Mouse (Mus musculus) heart, adult 11 months (tissue): Measurements from ENCODE around the gene Gm5460.

Source experiments
- DNase-seq: peaks from one replicate; pipeline ENCODE4 v3.0.0; 2022

Gene Gm5460

DNA sequence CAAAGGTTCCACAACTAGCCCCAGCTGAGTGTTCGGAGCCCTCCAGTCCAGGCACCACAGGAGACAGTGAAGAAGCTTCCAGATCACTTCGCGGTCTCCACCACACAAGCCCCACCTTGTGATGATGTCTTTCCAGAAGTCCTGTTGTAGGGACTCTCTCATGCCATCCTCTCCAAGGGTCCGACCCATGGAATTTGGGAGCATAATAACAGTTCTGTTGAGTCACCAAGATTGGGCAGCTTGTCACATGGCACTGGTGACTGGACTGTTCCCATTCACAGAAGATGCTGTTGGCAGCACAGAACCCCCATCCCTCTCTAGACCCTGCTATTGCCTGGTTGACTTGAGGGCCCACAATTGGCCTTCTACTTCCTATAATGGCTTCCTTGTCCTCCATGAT lies at the start of gene Gm5460:
Gene Gm5460, plus strand, starts transcription at position 378 of the 400 bp plus-strand sequence.
- peak; percentile 68 for DNase-seq

GRCm38 (mm10) chr14:33972679-33973078 lies 43.9 kb upstream of the Gm5460 start:
- no peak for DNase-seq

- peak; percentile 42 for DNase-seq
These were observed 41.8 kb upstream of the Gm5460 start for GRCm38 (mm10) chr14:33974752-33975151.

- DNase-seq = peak; percentile 58
These were observed 38.8 kb upstream of the Gm5460 start for GRCm38 (mm10) chr14:33977748-33978147.

- DNase-seq = peak; percentile 80
These were observed 37.9 kb upstream of the Gm5460 start, which contains the start of gene Zfp488 for GRCm38 (mm10) chr14:33978604-33979059. Zfp488 (minus strand) TSS chr14:33978764.

GRCm38 (mm10) chr14:33989201-33989600 lies 27.4 kb upstream of the Gm5460 start:
- DNase-seq = peak; percentile 28

GRCm38 (mm10) chr14:33991971-33992370 lies 24.6 kb upstream of the Gm5460 start:
- DNase-seq = peak; percentile 61

GRCm38 (mm10) chr14:33993051-33993450 lies 23.5 kb upstream of the Gm5460 start:
- peak; percentile 58 for DNase-seq

- peak; percentile 88 for DNase-seq
These were observed 22.9 kb upstream of the Gm5460 start for GRCm38 (mm10) chr14:33993521-33994289.

DNA sequence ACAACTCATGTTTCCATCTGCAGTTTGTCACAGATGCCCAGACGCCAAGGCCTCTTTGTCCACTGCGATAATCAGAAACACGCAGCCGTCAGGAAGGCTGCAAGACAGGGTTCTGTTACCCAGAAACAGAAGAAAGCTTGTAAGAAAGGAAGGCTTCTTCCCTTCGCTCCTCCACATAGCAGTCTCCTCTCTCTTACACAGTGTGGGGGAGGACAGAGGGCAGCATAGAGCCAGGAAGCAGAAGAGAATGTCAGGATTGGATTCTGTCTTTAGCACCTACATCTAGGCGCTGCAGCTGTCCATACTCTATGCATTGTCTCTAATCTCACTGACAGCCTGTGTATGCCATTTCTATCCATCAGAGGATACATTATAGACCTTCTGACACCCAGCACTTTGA lies 19.1 kb upstream of the Gm5460 start:
- DNase-seq = peak; percentile 55

DNA sequence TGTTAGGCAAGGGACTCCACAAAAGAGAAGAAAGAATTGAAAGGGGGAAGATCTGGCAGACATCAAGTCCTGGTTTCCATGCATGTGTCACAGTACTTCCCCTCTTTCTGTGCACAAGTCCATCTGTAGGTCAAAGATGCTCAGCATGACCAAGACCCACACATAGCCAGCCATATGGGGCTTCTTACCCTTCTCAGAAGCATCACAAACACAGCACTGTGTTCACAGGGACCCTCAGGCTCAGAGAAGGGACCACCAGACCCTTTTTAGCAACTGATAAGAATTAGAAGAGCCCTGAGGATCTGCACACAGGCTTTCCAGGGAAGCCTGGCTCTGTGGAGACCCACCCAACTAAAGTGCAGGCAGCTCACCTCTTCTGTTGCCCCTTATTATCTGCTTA lies 16.5 kb upstream of the Gm5460 start:
- DNase-seq = peak; percentile 60

DNA sequence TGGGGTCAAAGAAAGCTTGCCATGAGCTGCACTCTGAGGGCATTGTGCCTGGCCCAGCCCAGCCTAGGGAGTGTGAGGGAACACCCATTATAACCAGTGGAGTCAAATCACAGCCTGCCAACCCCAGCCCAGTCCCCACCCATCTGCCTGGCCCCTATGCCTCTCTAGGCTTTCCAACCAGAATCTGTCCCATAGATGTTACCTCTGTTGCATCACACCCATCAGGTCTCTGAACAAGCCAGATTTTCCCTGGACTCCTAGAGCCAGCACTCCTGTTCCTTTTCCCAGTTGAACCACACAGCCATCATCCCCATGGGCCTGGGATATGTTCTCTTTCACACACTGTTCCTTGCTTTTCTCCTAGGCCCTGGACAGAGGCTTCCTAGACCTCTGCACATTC lies 15.1 kb upstream of the Gm5460 start:
- peak; percentile 65 for DNase-seq

- peak; percentile 65 for DNase-seq
These were observed 14.2 kb upstream of the Gm5460 start for GRCm38 (mm10) chr14:34002358-34002757.

DNA sequence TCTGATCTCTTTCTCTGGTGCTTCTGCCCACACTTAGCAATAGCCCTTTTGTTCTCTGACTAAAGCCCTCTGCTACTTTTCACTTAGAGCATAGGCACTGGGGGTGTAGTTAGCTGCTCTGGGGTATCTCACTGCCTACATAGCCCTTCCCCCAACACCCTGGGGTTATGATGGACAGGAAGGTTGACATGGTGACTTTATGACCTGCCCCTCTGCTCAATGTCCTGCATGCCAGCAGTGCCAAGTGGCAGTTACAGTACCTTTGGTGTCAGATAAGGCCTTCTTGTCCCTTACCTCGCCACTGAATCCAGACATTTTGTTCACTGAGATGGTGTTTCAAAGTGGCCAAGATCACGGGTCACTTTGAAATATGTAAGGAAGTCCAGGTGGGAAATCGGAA lies 1.5 kb upstream of the Gm5460 start, which contains the start of gene Gm30083:
Gene Gm30083, minus strand, starts transcription at position 120 of the 400 bp plus-strand sequence.
- peak; percentile 57 for DNase-seq

- DNase-seq = no peak
These were observed 380 bp downstream of the Gm5460 start for GRCm38 (mm10) chr14:34016938-34017337.

- DNase-seq = peak; percentile 87
These were observed 10.2 kb downstream of the Gm5460 start for GRCm38 (mm10) chr14:34026710-34027109.

- peak; percentile 81 for DNase-seq
These were observed 17.5 kb downstream of the Gm5460 start for GRCm38 (mm10) chr14:34033841-34034610.

DNA sequence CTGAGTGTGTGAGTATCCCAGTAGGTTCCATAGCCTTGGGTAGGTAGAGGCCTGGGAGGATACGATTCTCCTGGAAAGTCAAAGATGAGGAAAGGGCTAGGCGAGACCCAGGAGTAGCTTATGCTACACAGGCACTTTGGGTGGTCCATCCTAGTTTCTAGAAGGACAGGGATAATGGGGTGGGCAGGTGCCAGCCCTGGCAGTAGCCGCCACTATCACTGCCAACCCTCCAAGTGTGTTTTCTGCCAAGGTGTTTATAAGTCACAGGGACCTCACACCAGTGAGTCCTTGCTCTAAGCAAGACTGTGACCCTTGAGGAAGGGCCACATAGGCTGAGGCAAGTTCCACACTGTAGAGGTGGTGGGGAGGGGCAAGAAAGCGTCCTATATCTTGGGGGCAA lies 24.7 kb downstream of the Gm5460 start:
- DNase-seq = peak; percentile 64

- peak; percentile 68 for DNase-seq
These were observed 26.8 kb downstream of the Gm5460 start for GRCm38 (mm10) chr14:34043341-34043740.

GRCm38 (mm10) chr14:34050101-34050779 lies 33.7 kb downstream of the Gm5460 start:
- DNase-seq = peak; percentile 64

- peak; percentile 71 for DNase-seq
These were observed 36.0 kb downstream of the Gm5460 start, which contains the start of gene Antxrl for GRCm38 (mm10) chr14:34052516-34052915. Antxrl (plus strand) TSS chr14:34052707.

DNA sequence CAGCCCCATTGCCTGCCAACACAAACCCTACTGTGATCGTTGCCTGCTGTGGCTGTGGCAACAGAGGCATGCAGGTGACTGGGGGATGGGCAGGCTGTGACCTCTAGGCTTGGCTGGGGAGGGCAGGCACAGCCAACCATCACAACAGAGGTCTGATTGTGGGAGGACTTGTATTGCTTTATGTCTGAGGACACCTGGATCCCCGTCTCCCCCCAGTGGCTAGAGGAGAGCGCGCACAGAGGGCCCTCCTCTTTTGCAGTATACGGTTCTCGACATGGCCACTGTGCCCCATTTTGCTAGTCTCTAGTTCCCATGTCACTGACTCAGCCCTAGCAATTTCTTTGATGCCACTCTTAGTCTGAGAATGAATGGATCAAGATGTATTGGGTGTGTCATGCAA lies 55.1 kb downstream of the Gm5460 start:
- DNase-seq = no peak

GRCm38 (mm10) chr14:34075346-34075745 lies 58.8 kb downstream of the Gm5460 start:
- DNase-seq = no peak
